Mouse (Mus musculus): ENCODE measurements around the gene Tshz2.

GRCm38 (mm10) chr2:170046371-170047145 lies 413.7 kb downstream of the Tshz2 start:
- TF ChIP-seq CTCF (IDR thresholded peaks at IDR 0.05; ENCODE audit: borderline replicate concordance, extremely low read depth, insufficient read depth, insufficient read length) = no peak
- no peak for TF ChIP-seq POLR2A (IDR thresholded peaks at IDR 0.05; ENCODE audit: borderline replicate concordance, extremely low read depth, insufficient read depth, insufficient read length, poor library complexity, severe bottlenecking)
